Mouse (Mus musculus) kidney, embryonic 15.5 days (tissue): Measurements from ENCODE around the gene Znhit6. TPM values are rescaled to one million over a fixed set of nuclear protein-coding genes. Genes with fewer than 3 reads are reported as not detected.

Experiments used
- ATAC-seq: fragments of 200-750 bp; cut with Nextera tagmentation; replicated peaks from 2 replicates; pipeline ENCODE4 v1.8.0; 2017; ENCODE audit warnings: moderate TSS enrichment; ENCODE audit not compliant: low FRiP score
- H3K27ac ChIP-seq: fragments of 300-500 bp; sonication (generic); 2 replicates; pipeline ENCODE4 v1.5.1; 2015; ENCODE audit warnings: mild to moderate bottlenecking, inconsistent platforms
- H3K27me3 ChIP-seq: fragments of 300-500 bp; sonication (generic); 2 replicates; pipeline ENCODE4 v1.6.1; 2015; ENCODE audit warnings: inconsistent platforms
- H3K36me3 ChIP-seq: fragments of 300-500 bp; sonication (generic); 2 replicates; pipeline ENCODE4 v1.6.1; 2015; ENCODE audit warnings: inconsistent platforms
- H3K4me1 ChIP-seq: fragments of 300-500 bp; sonication (generic); 2 replicates; pipeline ENCODE4 v1.6.1; 2015; ENCODE audit warnings: inconsistent platforms
- H3K4me2 ChIP-seq: fragments of 300-500 bp; sonication (generic); 2 replicates; pipeline ENCODE4 v1.6.1; 2015; ENCODE audit warnings: moderate library complexity, mild to moderate bottlenecking, inconsistent platforms
- H3K4me3 ChIP-seq: fragments of 300-500 bp; sonication (generic); replicated peaks from 2 replicates; pipeline ENCODE4 v1.5.1; 2015; ENCODE audit warnings: mild to moderate bottlenecking, inconsistent platforms
- H3K9ac ChIP-seq: fragments of 300-500 bp; sonication (generic); 2 replicates; pipeline ENCODE4 v1.6.1; 2015; ENCODE audit warnings: mild to moderate bottlenecking, inconsistent platforms
- H3K9me3 ChIP-seq: fragments of 300-500 bp; sonication (generic); replicated peaks from 2 replicates; pipeline ENCODE4 v1.6.1; 2016; ENCODE audit warnings: inconsistent platforms
- WGBS: fragments of 180-500 bp; shearing (Covaris S2); methylation state at CpG from one replicate; pipeline ENCODE4 v1.1.7; 2015; ENCODE audit warnings: mixed read lengths; 5-methylcytosine and 5-hydroxymethylcytosine counted together
- polyA plus RNA-seq: library from polyadenylated mRNA; unstranded; fragments of >200 nt; fragmentation: Nextera tagmentation; extraction: Ambion mirVana; gene quantifications from 2 replicates; pipeline ENCODE4 v1.2.1, GENCODE M21; 2015

Znhit6 gene
- 36.4 and 37.2 TPM in 2 replicates for polyA plus RNA-seq

DNA sequence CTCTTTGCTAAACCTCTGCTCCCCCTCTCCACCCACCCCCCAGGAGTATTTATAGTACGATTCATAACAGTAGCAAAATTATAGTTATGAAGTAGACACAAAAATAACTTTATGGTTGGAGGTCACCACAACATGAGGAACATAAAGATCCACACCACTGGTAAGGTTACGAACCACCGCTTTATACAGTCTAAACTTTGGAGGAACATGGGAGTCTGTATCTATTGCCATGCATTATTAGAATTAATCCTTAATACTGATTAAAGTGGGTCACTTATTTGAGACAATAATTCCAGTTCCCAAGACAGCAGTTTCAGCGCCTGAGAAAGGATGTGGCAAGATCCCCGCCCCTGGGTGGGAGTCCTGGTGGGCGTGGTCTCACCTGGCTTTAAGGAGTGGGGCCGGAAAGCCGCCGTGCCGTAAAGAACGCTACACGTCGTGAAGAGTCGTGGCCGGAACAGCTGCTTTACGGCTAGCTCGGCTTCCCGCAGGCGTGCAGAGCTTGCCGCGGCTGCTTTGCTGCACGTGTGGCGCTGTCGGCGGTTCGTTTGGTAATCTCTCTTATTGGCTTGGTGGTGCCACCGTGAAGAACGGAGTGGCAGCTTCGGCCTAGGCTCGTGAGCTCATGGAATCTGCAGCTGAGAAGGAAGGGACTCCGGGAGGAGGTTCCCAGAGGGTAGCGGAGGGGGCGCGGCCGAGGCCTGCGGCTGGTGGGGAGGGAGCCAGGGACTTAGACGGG, at the start of gene Znhit6:
Znhit6 (plus strand) TSS at position 463 of the 739 bp plus-strand sequence.
- Histone ChIP-seq H3K9me3 (no peaks in the 10 kb centered on the region), H3K4me3 (peak within 1 kb of the TSS; percentile 77), H3K9ac (peak within 1 kb of the TSS; percentile 65), H3K4me2 (peak within 1 kb of the TSS; percentile 86), H3K36me3 (peaks cover 24% of the 10 kb centered on the region), H3K27me3 (no peaks in the 10 kb centered on the region), H3K4me1 (peaks cover 12% of the 10 kb centered on the region), H3K27ac (peak within 1 kb of the TSS; percentile 81)
- WGBS = 5% methylated on average over 37 of the region's 37 CpGs
- ATAC-seq = peak; percentile 94

- 97% methylated on average over 1 of the region's 1 CpGs for WGBS
- no peak overlapping the region for H3K4me3 ChIP-seq
- no peak overlapping the region for H3K9ac ChIP-seq
- ATAC-seq = no peak
- no peaks in the 10 kb centered on the region for H3K4me1 ChIP-seq
- no peak overlapping the region for H3K4me2 ChIP-seq
- no peaks in the 10 kb centered on the region for H3K9me3 ChIP-seq
- no peaks in the 10 kb centered on the region for H3K27me3 ChIP-seq
- no peak overlapping the region for H3K27ac ChIP-seq
- H3K36me3 ChIP-seq = no peaks in the 10 kb centered on the region
Measured at GRCm38 (mm10) chr3:145537870-145538269, 38.1 kb upstream of the Znhit6 start.

DNA sequence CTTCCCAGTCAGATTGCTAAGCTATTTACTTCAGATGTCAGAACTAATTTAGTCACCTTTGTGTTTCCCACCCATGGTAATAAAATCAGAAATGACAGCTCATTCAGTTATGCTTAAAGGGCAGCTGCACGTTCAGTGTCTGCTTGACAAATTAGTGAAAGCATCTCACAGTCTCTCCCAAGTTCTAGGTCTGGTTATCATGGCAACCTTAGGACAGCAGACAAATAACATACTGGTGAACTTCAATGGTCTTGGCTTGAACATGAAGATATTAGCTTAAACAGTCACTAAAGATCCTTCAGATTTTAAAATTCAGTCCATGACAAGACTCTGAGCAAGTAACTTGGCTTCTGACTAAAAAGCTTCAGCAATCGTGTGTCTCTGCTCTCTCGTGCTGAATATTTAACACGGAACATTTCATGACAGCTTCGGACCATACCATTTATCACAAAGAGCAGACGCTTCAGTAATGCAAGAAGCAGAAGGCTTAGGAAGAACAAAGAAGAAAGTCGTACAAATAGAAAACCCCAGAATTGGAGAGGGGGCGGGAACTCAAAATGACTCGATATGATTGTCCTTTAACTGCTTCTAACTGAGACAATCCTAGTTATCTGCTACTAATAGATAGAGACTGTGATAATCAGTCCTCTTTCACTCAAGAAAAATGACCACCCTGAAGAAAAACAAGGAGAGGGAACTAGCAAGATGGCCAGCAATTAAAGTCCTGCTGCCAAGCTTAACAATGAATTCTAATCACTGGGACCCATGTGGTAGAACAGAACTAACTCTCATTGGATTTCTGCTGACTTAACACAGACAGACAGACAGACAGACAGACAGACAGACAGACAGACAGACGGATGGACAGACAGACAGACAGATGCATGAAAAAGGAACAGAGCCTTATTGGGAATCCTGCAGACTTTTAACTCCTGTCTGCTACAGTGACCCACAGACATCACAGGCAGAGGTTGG, 27.3 kb upstream of the Znhit6 start:
- H3K27ac ChIP-seq = no peak overlapping the region
- no peak overlapping the region for H3K4me2 ChIP-seq
- ATAC-seq = no peak
- H3K9me3 ChIP-seq = no peaks in the 10 kb centered on the region
- H3K27me3 ChIP-seq = no peaks in the 10 kb centered on the region
- H3K9ac ChIP-seq = no peak overlapping the region
- 76% methylated on average over 10 of the region's 10 CpGs for WGBS
- no peak overlapping the region for H3K4me3 ChIP-seq
- no peaks in the 10 kb centered on the region for H3K36me3 ChIP-seq
- H3K4me1 ChIP-seq = no peaks in the 10 kb centered on the region

DNA sequence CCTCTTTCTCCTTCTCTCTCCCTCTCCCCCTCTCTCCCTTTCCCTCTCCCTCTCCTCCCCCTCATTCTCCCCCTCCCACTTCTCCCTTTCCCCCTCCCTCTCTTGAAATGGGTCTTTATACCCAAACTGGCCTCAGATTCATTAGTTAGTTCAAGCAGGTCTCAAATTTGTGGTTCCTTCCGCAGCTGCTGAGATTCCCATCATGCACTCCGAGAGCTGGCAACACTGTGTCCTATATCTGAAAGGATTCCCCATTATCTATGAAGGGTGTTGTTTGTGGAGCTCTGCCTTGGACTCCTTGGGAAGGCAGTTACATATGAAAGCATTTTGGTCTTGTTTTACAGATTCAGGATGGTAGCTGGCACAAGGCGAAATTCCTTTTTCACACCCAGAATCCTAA, 25.8 kb upstream of the Znhit6 start:
- Histone ChIP-seq H3K9ac (no peak overlapping the region), H3K4me1 (no peaks in the 10 kb centered on the region), H3K36me3 (no peaks in the 10 kb centered on the region), H3K9me3 (no peaks in the 10 kb centered on the region), H3K27me3 (no peaks in the 10 kb centered on the region), H3K4me2 (no peak overlapping the region), H3K27ac (no peak overlapping the region), H3K4me3 (no peak overlapping the region)
- no peak for ATAC-seq
- 79% methylated on average over 3 of the region's 3 CpGs for WGBS

- no peaks in the 10 kb centered on the region for H3K27me3 ChIP-seq
- no peaks in the 10 kb centered on the region for H3K36me3 ChIP-seq
- no peak overlapping the region for H3K4me2 ChIP-seq
- no peak overlapping the region for H3K4me3 ChIP-seq
- H3K9ac ChIP-seq = no peak overlapping the region
- no peak for ATAC-seq
- no peaks in the 10 kb centered on the region for H3K9me3 ChIP-seq
- no peak overlapping the region for H3K27ac ChIP-seq
- WGBS = 83% methylated on average over 2 of the region's 2 CpGs
- H3K4me1 ChIP-seq = no peaks in the 10 kb centered on the region
Measured at GRCm38 (mm10) chr3:145554388-145554787, 21.6 kb upstream of the Znhit6 start.

DNA sequence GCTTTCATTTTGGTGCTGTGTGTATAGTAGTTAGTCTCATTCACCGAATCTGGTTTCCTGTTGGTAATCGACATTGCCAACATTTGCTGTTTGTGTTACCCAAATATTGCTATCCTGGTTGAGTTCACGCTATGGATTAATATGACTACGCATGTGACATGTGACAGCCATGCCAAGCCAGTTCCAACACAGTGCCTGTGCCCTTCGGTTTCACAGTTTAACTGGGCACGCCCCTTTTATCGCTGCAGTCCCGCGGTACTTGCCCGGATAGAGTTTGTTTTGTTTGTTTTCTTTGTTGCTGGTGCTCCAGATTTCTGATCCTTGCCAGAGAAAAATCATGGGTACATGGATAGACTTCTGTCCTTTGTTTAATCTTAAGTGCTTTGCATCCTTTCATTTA, 19.8 kb upstream of the Znhit6 start:
- Histone ChIP-seq H3K36me3 (no peaks in the 10 kb centered on the region), H3K4me2 (no peak overlapping the region), H3K4me3 (no peak overlapping the region), H3K27me3 (no peaks in the 10 kb centered on the region), H3K9ac (no peak overlapping the region), H3K9me3 (no peaks in the 10 kb centered on the region), H3K4me1 (no peaks in the 10 kb centered on the region), H3K27ac (no peak overlapping the region)
- ATAC-seq = no peak
- 94% methylated on average over 10 of the region's 10 CpGs for WGBS

- Histone ChIP-seq H3K9me3 (no peaks in the 10 kb centered on the region), H3K4me2 (no peak overlapping the region), H3K4me3 (no peak overlapping the region), H3K36me3 (no peaks in the 10 kb centered on the region), H3K4me1 (no peaks in the 10 kb centered on the region), H3K9ac (no peak overlapping the region), H3K27ac (no peak overlapping the region), H3K27me3 (no peaks in the 10 kb centered on the region)
- WGBS = 92% methylated on average over 5 of the region's 5 CpGs
- no peak for ATAC-seq
Measured at GRCm38 (mm10) chr3:145559675-145560074, 16.3 kb upstream of the Znhit6 start.

DNA sequence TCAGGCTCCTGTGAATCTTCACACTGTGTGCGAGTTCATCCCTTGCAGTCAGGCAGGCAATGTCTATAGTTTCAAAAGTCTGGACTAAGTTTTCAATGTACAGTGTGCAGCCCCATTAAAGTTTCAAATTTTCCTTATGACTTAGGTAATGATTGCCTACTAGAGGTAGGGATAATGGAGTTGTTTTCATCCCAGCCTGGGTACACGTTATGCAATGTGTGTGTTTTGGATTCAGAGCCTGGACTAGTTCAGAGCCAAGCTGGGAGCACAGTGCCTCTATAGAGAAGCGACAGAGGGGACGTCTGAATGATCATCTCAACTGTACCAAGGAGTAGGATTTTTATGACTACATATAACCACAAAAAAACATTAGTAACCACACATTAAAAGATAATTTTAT, 15.9 kb upstream of the Znhit6 start:
- H3K4me1 ChIP-seq = no peaks in the 10 kb centered on the region
- H3K27ac ChIP-seq = no peak overlapping the region
- no peak overlapping the region for H3K9ac ChIP-seq
- H3K27me3 ChIP-seq = no peaks in the 10 kb centered on the region
- 78% methylated on average over 4 of the region's 4 CpGs for WGBS
- H3K36me3 ChIP-seq = no peaks in the 10 kb centered on the region
- H3K4me3 ChIP-seq = no peak overlapping the region
- H3K4me2 ChIP-seq = no peak overlapping the region
- ATAC-seq = no peak
- no peaks in the 10 kb centered on the region for H3K9me3 ChIP-seq

GRCm38 (mm10) chr3:145574468-145574867, 1.5 kb upstream of the Znhit6 start:
- no peak overlapping the region for H3K4me2 ChIP-seq
- no peak overlapping the region for H3K9ac ChIP-seq
- no peak overlapping the region for H3K4me3 ChIP-seq
- no peak for ATAC-seq
- peaks cover 16% of the 10 kb centered on the region for H3K36me3 ChIP-seq
- H3K27me3 ChIP-seq = no peaks in the 10 kb centered on the region
- H3K9me3 ChIP-seq = no peaks in the 10 kb centered on the region
- no peak overlapping the region for H3K27ac ChIP-seq
- peaks cover 12% of the 10 kb centered on the region for H3K4me1 ChIP-seq
- WGBS = 88% methylated on average over 3 of the region's 3 CpGs

DNA sequence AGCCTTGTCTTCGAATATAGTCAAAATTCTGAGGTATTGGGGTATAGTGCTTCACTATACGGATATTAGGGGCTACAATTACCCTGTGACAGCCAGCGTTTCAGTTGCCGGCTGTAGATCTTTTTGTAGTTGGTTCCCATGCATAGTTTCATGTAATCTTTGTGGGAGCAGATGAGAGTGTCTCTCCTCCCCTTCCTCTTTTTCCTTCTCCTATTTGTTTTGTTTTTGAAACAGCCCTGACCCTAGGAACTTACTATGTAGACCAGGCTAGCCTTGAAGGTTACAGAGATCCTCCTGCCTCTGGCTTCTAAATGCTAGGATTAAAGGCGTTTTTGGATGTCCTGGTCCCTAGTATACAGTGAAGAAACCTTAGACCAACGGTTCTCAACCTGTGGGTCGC, 665 bp upstream of the Znhit6 start:
- H3K27me3 ChIP-seq = no peaks in the 10 kb centered on the region
- no peaks in the 10 kb centered on the region for H3K9me3 ChIP-seq
- ATAC-seq = peak; percentile 44
- no peak overlapping the region for H3K4me2 ChIP-seq
- 81% methylated on average over 7 of the region's 7 CpGs for WGBS
- no peak overlapping the region for H3K9ac ChIP-seq
- no peak overlapping the region for H3K4me3 ChIP-seq
- peaks cover 12% of the 10 kb centered on the region for H3K4me1 ChIP-seq
- peaks cover 22% of the 10 kb centered on the region for H3K36me3 ChIP-seq
- H3K27ac ChIP-seq = no peak overlapping the region

- Histone ChIP-seq H3K4me2 (peak overlapping the region; percentile 86), H3K4me1 (peaks cover 12% of the 10 kb centered on the region), H3K27ac (peak overlapping the region; percentile 81), H3K9ac (peak overlapping the region; percentile 65), H3K4me3 (peak overlapping the region; percentile 77), H3K27me3 (no peaks in the 10 kb centered on the region), H3K36me3 (peaks cover 29% of the 10 kb centered on the region), H3K9me3 (no peaks in the 10 kb centered on the region)
- WGBS = 0% methylated on average over 11 of the region's 11 CpGs
- ATAC-seq = no peak
Measured at GRCm38 (mm10) chr3:145576482-145576822, 447 bp downstream of the Znhit6 start.

- peaks cover 12% of the 10 kb centered on the region for H3K4me1 ChIP-seq
- peak overlapping the region; percentile 86 for H3K4me2 ChIP-seq
- 22% methylated on average over 15 of the region's 15 CpGs for WGBS
- H3K9ac ChIP-seq = peak overlapping the region; percentile 65
- peak overlapping the region; percentile 81; the same call in 1 of the 2 replicates for H3K27ac ChIP-seq
- ATAC-seq = 0 out of 2 replicates have a peak, but pooled peaks have one; percentile 6
- H3K36me3 ChIP-seq = peaks cover 33% of the 10 kb centered on the region
- peak overlapping the region; percentile 77 for H3K4me3 ChIP-seq
- no peaks in the 10 kb centered on the region for H3K27me3 ChIP-seq
- no peaks in the 10 kb centered on the region for H3K9me3 ChIP-seq
Measured at GRCm38 (mm10) chr3:145576876-145577275, 871 bp downstream of the Znhit6 start.
